Mouse (Mus musculus): ENCODE data around the gene Mob3b.

Gene Mob3b

DNA sequence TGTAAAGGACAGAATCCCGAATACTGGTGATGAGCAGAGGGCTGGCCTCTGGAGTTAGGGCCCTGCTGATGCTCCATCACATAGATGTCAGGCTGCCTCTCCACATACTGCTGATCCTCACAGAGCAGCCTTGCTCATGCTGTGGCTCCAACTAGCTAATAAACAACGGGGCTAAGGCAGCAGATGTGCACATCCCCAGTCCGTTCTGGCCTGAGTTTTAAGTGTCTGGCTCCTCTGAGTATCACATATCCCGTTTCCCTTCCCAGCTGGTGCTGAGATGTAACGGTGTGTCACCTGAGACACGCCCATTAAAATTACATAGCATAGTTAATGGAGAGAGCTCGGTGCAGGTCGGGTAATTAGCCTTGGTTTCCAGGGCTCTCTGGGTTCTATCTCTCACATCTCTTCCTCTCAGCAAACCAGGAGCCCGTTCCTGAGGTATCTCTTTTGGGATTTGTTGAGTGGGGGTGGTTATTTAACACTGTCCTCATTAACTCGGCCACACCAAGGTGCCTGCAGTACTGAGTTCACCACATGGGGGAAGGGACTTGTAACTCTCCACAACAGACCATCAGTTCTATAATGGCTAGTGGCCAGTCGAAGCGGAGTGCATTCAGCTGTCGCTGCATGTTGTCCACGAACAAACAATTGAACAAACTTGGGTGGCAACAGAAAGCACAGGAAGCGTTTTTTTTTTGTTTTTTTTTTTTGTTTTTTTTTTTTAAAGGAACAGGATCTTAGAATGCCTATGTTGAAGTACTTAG lies 92.0 kb downstream of the Mob3b start:
- DNase-seq (ENCODE audit: low spot score in 2 of 2), result no peak

DNA sequence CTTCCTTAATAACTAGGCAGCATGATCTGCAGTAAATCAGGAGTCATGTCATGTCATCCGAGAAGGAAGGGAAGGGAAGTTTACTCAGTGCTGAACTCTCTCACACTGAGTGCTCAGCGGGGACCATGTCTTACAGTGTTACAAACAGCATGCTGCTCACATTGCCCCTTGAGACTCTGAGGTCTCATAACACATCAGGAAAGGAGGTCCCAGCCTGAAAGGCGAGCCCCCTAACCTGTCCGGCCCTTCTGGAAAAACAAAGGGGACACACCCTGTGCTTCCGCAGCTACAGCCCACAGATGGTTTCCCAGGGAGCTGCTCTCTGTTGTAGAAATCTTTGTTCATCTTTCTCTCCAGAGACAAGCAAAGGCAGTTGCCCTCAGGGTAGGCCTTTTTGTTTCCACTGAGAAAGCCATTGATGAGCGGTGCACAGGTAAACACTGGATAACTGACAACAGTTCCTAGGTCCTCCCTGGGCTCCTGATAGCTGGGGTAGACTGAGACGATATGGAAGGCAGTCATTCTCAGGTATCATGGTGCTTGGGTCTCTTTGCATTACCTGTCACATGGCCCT lies 94.1 kb downstream of the Mob3b start:
- no peak for DNase-seq (ENCODE audit: low spot score in 2 of 2)

DNA sequence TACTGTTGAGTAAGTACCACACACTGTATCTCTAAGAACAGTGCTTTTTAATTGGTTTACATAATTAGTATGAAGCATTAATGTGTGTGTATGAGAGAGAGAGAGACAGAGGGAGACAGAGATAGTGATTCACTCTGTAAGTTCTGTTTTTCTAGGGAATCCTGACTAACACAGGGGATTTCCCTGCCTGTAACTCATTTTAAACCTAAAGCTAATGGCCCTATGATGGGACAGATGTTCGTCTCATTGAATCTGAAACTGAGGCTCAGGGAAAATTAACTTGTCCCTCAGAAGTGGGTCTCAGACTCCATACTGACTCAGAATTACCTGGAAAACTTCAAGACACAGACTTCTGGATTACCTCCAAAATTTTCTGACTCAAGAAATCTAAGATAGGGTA lies 96.3 kb downstream of the Mob3b start:
- no peak for DNase-seq (ENCODE audit: low spot score in 2 of 2)

DNA sequence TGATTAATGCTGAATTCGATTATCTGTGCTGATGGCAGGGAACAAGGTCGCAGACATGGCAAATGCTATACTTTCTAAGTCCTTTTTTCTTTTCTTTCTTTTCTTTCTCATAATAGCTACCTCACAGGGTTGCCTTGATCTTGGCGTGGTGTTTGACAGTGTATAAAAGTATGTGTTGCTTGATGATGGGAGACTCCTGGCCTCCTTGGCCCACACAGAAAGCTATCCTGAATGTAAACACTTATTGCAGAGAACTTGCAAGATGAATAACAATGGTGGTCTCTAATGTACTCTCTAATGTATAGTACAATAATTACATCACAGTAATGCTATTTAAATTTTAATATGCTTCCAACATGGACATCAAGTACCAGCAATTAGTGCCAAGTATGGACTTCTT lies 96.9 kb downstream of the Mob3b start:
- no peak for DNase-seq (ENCODE audit: low spot score in 2 of 2)

DNA sequence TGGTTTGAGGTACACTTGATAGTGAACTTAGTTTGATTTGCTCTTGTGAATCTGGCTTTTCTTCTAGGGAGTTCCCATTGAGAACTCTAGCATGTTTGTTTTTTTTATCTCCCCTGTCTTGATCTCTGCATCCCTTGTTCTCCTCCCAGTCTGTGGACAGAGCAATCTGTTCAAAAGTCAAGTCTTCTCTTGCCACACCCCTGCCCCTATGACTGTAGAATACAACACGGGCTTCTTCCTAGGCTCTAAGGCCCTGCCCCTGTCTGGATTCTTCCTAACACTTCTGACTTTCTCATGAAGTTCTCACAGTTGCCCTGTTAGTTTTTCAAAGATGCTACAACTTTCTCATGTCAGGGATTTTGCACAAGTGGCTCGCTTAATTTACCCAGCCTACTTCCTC lies 102.9 kb downstream of the Mob3b start:
- no peak for DNase-seq (ENCODE audit: low spot score in 2 of 2)

DNA sequence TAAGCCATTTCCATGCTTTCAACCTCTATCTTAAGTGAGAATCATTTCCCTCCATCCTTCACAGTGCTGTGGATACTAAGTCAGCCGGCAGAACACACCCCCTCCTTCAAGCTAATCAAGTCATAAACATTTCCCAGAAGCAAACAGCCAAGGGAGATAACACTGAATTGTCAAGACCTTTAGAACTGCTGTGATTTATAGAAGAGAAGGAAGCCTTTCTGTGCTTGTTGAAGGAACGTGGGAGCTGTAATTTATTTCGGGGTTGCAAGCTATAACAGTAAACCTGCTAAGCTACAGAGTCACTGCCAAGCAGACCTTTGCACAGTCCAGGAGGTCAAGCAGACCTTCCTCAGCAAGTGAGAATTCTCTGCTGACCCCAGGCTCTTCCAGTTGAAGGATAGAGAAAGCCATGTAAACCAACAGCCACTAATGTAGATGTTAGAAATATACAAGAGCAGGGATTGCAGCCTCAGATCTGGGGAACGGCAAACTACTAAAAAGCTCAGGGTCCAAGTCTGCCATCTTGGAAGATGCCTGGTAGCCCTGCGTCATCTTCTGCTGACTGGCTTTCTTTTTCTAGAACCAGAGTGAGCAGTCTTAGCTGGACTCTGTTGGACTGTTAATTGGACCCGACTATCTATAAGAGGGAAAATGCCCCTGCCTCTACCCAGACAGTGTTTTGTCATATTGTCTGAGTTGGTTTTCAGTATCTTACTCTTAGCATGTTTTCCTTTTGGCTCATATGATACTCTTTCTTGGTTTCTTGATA lies 104.9 kb downstream of the Mob3b start:
- no peak for DNase-seq (ENCODE audit: low spot score in 2 of 2)

DNA sequence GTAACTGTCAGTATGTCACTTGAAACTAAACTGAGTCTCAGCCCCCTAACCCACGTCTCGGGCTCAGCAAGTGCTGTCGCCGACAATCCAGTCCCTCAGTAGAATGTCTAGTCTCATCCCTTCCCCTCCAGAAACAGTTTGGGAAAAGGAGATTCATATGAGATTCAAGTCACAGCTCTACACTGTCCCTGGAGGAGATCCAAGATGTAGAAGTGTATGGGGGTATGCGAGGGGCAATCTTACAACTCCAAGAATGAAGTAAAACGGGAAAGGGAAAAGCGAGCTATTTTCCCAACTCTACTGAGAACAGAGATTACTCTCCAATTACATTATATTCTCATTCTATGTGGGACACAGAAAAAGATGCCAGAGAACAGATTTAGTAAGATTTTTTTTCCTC lies 106.1 kb downstream of the Mob3b start:
- no peak for DNase-seq (ENCODE audit: low spot score in 2 of 2)

DNA sequence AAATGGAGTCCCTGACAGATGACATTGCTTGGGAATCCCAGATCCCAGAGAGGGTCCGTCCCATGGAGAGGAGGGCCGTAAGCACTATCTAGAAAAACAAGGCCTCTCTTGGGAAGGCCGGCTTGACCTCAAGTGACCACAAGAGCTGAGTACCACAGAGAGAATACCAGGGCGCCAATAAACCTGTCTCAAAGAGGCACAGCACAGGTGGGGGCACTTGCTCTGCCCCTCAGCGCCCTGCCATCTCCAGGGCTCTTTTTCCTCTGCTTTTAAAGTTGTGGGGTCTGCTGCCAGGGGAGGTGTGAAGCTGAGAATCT lies 107.6 kb downstream of the Mob3b start:
- DNase-seq (ENCODE audit: low spot score in 2 of 2), result no peak

DNA sequence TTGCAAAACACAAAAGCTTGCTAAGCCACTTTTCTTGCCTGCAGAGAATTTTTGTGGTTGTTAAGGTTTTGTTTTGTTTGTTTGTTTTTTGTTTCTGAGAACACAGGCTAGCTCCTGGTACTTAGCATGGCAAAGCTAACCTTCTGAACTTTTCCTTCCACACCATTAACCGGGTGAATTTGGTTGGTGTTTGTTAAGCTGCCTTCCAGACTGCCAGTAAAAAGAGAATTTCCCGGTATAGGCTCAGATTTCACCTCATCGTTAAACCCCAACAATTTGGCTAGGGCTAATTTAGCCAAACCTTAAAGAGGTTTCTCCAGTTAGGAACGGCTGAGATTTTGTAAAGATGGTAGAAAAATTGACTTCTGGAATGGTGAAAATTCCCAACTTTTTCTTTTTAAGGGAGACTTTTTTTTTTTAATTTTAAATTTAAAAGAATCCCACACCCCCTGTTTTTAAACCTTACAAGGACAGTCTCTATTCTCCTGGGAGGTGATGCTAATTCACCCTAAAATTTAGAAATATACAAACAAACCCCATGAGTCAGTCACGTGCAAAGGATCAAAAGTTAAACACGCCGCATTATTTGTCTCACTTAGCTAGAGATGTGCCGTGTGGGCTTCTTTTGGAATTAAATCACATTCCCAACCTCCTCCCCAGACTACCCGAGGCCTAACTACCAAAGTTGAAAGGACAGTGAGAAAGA lies 108.1 kb downstream of the Mob3b start:
- DNase-seq (ENCODE audit: low spot score in 2 of 2), result no peak

DNA sequence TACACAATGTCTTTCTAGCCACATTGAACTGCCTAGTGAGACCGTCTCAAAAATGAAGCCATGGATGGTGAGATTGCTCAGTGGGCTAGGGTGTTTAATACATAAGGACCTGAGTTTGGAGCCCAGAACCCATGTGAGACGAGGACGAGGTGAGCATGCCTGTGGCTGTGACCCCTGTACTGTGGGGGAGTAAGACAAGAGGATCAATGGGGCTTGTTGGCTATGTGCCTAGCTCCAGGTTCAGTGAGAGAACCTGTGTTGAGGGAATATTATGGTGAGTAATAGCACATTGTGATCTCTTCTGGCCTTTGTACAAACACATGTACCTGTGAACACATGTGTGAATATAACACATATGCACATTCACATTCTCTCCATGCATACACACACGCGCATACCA lies 116.4 kb downstream of the Mob3b start:
- DNase-seq (ENCODE audit: low spot score in 2 of 2), result no peak

DNA sequence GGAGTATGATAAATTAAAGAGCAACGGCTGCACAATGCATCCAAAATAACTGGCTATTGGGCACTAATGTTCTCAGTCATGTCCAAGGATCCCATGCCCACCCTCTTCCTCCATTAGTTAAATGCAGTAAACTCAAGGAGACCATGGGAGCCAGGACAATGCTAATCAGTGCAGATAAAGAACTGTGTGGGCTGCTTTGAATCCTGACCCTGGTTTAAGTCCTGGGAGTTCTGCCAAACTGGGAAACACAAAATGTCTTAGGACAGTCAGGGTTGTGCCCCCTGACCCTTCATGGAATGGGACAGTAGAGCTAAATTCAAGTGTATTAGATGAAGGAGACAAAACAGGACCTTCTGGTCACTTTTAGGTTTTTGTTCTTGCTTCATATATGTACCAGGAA lies 117.0 kb downstream of the Mob3b start:
- no peak for DNase-seq (ENCODE audit: low spot score in 2 of 2)

DNA sequence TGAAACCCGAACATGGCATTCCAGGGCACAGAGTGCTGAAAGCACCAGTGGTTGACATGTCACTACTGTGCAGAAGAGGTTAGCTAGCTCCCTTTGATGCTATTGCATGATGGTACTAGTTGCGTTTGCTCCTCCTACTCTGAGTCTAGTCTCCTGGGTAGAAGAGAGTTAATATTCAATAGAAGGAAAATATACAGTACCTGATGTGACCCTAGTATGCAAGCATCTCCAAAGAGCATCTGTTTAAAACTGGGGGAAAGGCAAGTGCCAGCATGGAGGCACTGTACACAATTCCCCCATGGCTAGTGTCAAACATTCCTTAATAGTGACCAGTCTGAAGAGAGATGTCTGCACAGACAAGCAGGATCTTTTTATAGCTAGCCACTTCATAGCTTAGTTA lies 119.5 kb downstream of the Mob3b start:
- DNase-seq (ENCODE audit: low spot score in 2 of 2), result no peak

DNA sequence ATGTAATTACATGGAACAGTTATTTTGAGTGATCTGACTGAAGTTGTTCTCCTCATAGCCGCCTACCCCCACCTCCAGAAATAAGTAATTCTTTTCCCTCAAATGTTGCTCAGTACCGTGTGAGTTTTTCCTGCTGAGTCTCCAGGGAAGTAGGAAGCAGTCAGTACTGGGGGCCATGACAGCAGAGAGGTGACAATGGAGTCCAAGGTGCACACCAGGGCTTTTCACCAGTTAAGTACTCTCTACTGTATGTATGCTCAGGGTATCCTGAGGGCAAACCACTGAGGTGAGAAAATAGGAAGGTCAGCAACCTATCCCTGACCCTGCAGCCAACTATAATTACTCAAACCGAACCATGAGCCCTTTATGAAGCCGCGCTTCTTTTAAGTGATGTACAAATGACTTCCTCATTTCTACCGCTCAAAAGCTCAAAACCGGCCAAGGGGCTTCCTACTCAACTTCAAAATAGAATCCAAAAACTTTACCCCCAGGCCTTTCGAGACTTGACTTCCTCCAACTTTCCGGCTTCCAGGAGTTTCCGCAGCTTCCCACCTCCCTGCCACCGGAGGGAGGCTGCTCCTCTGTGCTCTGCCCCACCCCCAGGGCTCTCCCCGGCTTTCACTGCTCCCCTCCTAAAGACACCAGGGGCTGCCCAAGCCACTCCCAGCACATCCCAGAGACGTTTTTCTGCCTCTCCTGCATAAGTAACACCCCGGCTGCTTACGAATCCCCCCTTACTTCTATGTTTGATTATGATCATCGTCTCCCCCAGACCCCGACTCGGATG lies 122.6 kb downstream of the Mob3b start:
- DNase-seq (ENCODE audit: low spot score in 2 of 2), result no peak

DNA sequence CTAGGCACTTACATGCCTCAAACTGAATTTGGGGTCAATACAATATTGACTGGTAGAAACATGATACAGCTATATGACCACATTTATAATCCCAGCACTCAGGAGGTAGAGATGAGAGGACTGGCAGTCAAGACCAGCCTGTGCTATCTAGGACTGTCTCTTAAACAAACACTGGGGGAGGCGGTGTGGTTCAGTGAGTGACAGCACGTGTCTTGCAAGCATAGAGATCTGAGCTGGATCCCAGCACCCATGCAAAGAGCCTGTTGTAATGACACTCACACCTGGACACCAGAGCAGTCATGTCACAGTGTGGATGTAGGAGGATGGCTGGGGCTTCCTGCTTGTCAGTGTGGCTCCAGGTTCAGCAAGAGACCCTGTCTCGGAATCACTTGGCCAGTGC lies 124.5 kb downstream of the Mob3b start:
- DNase-seq (ENCODE audit: low spot score in 2 of 2), result no peak

DNA sequence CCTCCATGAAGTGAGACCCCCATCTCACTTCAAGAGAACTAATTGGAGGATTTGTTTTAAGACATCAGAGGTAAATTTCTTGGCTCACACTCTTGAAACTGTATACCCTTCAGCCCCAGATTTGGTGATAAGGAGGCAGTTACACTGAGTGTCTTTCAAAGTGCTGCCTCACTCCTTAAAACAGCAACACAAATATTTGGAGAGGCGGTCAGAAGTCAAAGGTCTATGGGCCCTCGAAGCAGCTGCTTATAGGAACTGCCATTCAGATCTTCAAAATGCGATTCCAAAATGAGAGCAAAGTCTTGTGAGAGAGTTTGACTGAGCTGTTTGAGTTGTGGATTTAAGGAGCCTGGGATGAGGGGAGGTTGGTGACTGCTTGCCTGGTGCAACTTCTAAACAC lies 125.7 kb downstream of the Mob3b start:
- DNase-seq (ENCODE audit: low spot score in 2 of 2), result no peak

DNA sequence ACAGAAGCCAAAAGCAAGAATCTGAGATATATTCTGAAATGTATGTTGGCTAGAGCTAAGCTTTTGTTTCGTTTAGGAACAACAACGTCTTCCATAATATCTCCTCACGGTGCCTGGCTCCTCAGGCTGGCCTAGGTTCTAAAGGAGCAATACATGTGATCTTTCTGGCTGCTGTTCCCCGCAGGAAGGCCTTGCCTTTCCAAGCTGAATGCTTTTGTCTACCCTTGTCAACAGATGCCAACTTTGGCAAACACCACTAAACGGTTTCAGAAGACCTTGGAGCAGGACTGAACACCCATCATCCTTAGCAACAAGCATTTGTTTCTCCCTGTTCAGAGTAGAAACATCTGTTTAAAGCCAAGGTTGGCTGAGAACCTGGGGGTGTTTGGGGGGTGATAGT lies 126.1 kb downstream of the Mob3b start:
- DNase-seq (ENCODE audit: low spot score in 2 of 2), result no peak

DNA sequence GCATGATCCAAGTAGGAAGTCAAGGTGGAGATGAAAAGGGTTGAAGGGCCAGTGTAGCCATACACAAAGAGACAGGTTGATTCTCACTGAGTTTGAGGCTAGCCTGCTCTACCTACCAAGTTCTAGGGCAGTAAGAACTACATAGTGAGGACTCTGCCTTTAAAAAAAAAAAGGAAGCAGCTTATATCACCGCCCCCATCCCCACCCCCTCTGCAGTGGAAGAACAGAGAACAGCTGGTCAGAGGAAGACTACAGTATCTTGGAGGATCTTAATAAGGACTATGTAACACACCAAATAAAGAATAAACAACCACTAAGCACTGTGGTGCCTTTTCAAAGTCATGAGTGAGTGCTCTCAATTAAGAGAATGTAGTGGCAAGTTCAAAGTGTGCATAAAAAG lies 138.9 kb downstream of the Mob3b start:
- no peak for DNase-seq (ENCODE audit: low spot score in 2 of 2)

DNA sequence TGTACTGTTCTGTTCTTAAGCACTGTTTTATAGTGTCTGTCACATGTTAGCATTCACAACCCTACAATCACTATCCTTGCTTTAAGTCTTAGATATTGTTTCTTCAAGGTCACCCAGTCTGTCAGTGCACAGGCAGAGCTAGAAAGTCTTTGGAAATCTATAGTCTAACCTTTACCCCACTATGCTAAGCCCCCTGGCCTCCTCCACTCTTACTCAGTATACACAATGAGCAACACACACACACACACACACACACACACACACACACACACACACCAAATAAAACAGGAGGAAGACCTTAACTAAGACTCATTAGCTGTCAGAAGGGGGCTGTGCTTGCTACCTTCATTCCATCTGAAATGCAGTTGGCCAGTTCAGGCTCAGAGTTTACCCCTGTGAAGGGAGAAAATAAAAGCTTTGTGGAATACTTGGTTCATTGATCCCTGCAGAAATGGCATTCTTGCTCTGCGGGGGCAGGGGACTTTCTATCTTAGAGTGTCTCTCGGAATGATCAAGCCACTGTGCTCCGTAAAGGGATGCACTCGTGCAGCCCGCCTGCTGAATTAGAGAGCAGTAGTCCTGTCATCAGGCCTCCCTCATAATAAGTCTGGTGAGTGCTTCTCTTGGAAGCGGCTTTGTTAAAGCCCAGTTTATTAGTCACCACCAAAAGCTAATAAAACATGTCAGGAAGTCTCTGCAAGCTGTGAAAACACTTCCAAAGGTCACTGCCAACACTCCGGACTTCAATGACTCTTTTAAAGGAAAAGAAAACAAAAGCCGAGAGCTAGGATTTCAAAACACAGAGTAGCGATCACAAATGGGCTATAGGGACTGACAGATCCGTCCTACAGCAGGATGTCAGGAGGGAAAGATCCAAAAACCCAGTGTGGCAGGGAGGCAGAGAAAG lies 144.6 kb downstream of the Mob3b start:
- no peak for DNase-seq (ENCODE audit: low spot score in 2 of 2)

DNA sequence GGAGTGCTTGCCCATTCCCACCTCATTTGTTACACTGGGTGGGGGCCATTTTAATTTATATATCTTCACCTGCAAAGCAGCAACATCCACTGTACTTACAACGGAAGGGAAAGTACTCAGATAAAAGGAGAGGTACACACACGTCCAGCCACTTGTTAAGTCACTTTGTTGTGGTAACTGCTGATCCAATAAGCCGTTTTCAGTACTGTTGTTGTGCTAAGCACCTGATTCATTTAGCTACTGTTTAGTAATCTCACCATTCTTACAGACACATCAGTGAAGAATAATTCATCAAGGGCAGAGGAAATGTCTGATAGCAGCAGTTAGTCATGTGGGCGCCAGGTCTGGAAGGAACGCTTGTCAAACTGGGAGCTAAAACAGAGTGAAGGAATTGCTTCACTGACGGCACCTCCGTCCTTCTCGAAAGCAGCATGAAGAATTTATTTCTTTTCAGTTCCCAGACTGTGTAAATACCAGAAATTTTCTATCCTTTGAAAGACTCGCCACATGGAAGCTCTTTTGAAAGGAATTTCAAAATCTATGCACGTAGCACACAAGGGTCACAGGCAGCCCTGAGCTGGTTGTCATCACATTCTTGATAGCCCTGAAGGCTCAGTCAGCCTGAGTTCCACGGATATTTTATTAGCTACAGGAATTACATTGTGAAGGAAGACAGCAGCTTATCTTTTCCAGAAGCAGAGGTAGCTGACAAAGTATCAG lies 150.6 kb downstream of the Mob3b start:
- no peak for DNase-seq (ENCODE audit: low spot score in 2 of 2)

DNA sequence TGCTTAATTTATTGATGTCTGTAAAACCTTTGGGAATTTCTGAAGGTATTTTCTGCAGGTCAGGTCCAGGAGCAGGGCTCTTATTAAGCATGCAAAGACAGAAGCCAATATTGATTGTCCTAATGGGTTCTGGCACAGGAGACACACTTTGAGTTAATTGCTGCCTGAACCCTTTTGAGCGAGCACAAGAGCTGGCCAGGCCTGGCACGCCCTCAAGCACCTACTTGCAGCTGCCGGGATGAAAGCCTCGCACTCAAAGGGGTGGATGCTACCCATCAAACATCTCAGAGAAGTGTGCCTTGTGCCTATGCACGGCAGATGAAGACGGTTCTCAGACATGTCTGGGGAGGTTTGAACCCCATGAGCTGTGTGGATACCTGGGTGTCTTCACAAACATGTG lies 151.2 kb downstream of the Mob3b start:
- DNase-seq (ENCODE audit: low spot score in 2 of 2), result no peak
